Mouse (Mus musculus) adrenal gland, postnatal 25 days (tissue): ENCODE measurements around the gene Cyfip1. TPM values are rescaled to one million over a fixed set of nuclear protein-coding genes. Genes with fewer than 3 reads are reported as not detected.

Source experiments
- DNase-seq: peaks from one replicate; pipeline ENCODE4 v3.0.0; 2021; ENCODE audit warnings: mixed read lengths
- total RNA-seq: library from RNA; stranded (reverse); gene quantifications from 2 replicates; pipeline ENCODE4 v1.2.3, GENCODE M21; 2021

Gene Cyfip1
- total RNA-seq, 1 experiment from 2014 or later, result 108 TPM

GRCm38 (mm10) chr7:55956054-55956453, 114.5 kb downstream of the Cyfip1 start:
- no peak for DNase-seq

DNA sequence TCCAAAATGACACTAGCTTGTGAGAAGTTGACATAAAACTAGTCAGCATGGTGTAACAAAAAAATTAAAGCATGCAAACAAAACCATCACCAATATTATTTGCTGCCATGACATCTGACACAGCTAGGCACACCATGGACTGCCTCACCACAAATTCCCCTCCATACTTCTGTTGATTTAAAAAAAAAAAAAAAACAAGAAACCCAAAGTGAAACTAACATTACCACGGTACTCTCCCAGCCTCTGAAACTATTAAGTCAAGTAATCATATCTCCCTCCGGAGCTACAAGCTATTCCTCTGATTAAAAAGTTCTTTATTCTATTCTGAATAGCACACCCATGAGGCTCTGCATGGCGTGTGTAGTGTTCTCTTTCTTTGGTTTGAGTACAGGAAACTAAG, 115.6 kb downstream of the Cyfip1 start:
- no peak for DNase-seq

- peak; percentile 22 for DNase-seq
Measured at GRCm38 (mm10) chr7:55957916-55958315, 116.4 kb downstream of the Cyfip1 start.

DNA sequence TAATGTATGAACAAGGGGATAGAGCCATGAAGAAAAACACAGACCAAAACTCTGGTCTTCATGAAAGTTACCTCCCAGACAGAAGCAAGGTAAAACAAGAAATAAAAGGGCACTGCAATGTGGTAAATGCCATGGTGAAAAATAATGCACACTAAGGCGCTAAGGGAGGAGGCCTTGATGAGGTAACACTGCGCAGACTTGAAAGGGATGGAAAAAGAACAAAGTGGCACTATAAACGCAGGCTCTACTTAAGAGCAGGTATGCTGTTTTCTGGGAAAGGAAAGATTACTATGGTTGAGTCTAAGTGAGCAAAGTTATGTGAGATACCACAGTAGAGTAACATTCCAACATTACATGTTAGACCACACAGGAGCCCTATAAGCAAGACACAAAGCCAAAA, 118.3 kb downstream of the Cyfip1 start:
- no peak for DNase-seq

DNA sequence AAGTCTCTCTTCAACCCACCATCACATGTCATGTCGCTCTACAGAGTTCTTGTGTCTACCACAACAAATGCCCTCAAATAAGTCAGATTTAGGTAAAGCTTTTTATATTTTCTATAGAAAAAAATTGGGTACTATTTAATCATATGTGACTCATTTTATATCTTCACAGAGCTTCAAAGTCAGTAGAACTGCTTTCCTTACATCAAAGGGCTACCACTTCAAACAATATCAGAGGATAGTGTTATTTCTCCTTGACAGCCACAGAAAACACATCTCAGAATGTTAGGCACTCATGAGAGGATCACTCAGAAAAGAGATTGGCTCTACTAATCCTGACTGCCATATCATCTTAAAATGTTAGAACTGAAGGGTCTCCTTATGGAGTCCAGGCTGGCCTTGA, 119.0 kb downstream of the Cyfip1 start:
- DNase-seq, result no peak

DNA sequence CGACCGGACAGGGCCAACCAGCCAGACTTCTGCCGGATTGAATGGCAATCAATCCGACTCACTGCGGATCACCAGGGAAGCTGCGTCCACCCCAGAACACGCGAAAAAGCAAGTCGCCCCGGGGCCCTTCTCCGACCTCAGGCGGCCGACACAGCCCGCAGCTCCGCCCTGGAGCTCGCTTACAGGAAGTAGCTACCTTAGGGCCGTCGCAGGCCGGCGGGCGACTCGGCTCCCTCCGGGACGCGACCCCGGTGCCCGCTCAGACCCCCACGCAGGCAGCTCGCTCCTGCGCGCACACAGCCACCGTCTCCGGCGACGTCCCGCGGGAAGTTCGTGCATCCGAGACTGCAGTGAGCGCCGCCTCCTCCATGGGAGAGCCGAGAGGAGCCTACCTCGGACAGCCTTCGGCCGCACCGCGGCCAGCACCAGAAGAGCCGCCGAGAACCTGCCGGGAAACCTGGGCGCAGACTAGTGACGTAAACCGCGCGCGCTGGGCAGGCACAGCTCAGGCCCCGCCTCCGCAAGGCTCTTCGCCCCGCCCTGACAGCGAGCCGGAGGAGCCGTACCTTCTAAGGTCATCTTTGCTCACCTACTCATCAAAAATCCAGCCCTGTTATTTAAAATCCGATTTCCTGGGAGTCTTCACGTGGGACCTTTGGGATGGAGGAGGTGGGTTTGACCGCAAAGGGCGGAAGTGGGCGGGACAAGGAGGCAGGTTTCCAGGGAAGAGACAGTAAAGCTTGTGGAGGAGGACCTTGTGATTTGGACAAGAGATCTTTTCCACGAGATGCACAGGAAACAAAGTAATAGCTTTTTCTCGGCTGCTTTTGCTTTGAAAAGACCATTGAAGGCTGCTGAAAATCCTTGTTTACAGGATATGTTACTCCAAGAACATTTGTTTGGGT, 120.7 kb downstream of the Cyfip1 start, which contains the start of gene Nipa2:
TSS of gene Nipa2 (minus strand) at position 473 of the 905 bp plus-strand sequence.
- peak; percentile 95 for DNase-seq

GRCm38 (mm10) chr7:55966866-55967460, 125.4 kb downstream of the Cyfip1 start:
- DNase-seq, result no peak

- no peak for DNase-seq
Measured at GRCm38 (mm10) chr7:55968258-55968901, 126.8 kb downstream of the Cyfip1 start.

DNA sequence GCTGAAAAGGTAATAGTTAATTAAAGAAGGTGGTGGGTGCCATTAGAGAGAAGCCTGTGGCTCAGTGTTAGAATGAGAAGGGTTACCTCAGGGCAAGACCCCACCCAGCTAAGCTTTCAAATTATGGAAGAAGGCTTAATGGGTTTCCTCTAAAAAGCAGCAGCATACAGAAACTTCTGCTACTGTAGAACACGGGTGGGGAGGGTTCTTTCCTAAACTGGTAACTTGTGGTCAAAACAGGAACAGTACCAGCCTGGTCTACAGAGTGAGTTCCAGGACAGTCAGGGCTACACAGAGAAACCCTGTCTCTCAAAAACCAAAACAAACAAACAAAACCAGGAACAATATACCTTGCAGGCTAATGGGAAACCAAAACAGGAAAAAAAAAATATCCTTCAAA, 127.9 kb downstream of the Cyfip1 start:
- no peak for DNase-seq

DNA sequence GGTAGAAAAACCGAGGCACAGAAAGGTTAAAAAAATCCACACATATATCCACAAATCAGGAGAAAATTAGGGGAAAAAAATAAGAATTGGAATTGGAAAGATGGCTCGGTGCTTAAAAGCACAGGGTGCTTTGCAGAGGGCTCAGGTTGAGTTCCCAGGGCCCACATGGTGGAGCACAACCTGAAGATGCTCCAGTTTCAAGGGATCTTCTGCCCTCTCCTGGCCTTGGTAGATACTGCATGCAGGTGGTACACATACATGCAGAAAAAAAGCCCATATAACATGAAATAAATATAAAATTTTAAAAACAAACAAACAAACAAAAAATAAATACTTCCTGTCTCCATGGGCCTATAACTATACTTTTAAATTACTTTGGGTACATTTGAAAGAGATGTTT, 132.9 kb downstream of the Cyfip1 start:
- no peak for DNase-seq

- DNase-seq, result no peak
Measured at GRCm38 (mm10) chr7:55981511-55981910, 140.0 kb downstream of the Cyfip1 start.

Other genes with a start within 250 kb of the Cyfip1 start
- 0.30 and 0.62 TPM in 2 replicates for gene Siglech, start 73.6 kb upstream of the Cyfip1 start, total RNA-seq
- gene Tubgcp5, start 47.6 kb upstream of the Cyfip1 start, total RNA-seq, result 19.1 and 30.5 TPM in 2 replicates
- 31.1 and 51.9 TPM in 2 replicates for gene Nipa2, start 120.7 kb downstream of the Cyfip1 start, total RNA-seq
- gene Nipa1, start 178.2 kb downstream of the Cyfip1 start, total RNA-seq, result 5.1 and 7.6 TPM in 2 replicates
- gene Herc2, start 208.5 kb downstream of the Cyfip1 start, total RNA-seq, result 64.1 and 74.7 TPM in 2 replicates